Mouse (Mus musculus) layer of hippocampus, postnatal 14 days (tissue): Measurements from ENCODE around the gene Rptor. TPM values are rescaled to one million over a fixed set of nuclear protein-coding genes. Genes with fewer than 3 reads are reported as not detected.

Experiments
- DNase-seq, 2 experiments: peaks; one replicate each; pipeline ENCODE4 v3.0.0; 2021 to 2022; ENCODE audit warnings: low spot score in 2 of 2, mixed read lengths in 1 of 2
- total RNA-seq, 2 experiments: library from RNA; stranded (reverse); gene quantifications; 2 replicates each; pipeline ENCODE4 v1.2.3; 2021

Rptor gene
- total RNA-seq, 2 experiments from 2014 or later: 53.4 to 54.1 TPM

DNA sequence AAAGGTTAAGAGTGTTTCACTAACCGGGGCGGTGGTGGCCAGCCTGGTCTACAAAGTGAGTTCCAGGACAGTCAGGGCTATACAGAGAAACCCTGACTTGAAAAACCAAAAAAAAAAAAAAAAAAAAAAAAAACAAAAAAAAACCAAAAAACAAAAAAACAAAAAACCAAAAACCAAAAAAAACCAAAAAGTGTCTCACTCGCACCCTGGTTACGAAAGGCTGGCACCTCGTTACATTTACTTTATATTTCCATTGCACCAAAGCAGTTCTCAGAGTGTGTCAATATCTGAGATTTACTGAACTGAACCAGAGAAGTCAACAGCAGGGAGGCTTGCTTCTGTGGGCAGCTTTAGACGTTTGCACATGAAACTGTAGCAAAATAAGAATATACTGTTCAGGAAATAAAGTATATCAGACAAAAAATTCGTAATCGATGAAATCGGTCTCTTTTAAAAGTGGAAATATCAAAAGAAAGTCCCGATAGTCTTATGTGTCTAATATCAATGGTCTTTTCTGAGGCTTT, 466 bp upstream of the Rptor start:
- no peak for DNase-seq

- DNase-seq: no peak
Measured at GRCm38 (mm10) chr11:119603527-119603905, 811 bp downstream of the Rptor start.

DNA sequence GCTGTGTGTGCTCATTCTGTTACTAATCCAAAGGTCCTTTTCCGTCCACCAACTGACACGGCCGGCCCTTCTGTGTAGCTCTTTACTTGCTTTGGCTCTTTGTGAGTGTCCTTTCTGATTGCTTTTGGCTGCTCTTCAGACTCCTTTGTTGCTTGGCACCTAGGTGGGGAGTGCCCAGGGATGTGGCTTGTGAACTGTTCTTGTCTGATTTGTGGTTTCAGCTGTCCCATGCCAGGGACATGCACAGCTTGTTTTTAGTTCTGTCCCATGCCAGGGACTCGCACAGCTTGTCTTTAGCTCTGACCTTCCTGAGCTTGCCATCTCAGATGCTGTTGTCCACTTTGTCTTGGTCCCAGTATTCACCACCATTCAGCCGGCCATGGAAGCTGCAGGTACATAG, 4.8 kb downstream of the Rptor start:
- DNase-seq: no peak

- no peak for DNase-seq
Measured at GRCm38 (mm10) chr11:119611496-119611895, 8.8 kb downstream of the Rptor start.

GRCm38 (mm10) chr11:119612179-119612578, 9.5 kb downstream of the Rptor start:
- DNase-seq: no peak

DNA sequence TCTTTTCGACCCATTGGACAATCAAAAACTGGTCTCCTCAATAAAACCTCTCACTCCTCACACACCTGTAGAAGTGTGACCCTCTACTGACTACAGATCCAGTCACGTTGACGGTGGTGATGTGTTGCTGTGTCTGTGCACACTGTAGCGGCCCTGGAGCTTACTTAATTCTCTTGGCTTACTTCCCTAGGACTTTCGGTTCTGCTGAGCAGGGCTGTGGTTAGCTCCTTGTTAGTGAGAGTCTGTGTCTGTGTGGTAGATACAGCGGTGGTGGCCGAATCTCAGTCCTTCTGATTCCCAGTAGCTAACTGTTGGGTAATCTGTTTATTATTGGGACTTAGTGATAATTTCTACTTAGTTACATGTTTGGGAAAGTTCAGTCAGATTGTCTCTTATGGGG, 12.4 kb downstream of the Rptor start:
- no peak for DNase-seq

DNA sequence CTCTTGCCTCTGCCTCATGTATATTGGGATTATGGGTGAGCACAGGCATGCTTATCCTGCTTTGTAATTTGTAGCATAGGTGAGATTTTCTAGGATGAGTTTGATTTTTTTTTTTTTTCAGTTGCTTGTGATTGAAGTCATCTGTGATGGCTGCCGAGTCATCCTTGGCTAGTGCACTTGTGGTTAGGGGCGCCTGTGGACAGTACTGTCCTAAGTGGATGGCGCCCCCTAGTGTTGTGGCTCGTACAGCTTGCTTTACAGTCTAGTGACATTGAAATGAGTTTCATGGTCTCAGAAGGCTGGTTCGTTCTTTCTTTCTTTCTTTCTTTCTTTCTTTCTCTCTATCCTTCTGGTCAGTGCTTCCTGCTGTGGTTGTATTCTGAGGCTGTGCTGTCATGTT, 16.1 kb downstream of the Rptor start:
- DNase-seq: no peak

DNA sequence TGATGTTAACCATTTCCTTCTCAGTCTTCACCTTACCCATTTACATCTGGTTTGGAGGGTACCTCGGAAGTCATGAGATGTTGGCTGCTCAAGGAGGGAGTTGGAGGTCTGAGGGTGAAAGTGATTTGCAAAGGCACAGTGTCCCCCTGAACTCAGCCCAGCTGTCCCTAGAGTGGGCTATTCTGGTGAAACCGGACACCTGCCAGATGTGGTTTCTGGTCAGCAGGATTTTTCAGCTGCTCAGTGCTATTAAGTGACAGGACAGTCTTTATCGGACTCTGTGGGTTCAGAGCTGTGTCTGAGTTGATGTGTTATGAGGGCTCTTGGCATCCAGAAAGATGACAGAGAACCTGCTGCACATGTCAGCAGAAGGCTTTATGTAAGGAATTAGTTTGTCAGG, 18.6 kb downstream of the Rptor start:
- no peak for DNase-seq

GRCm38 (mm10) chr11:119623800-119624199, 21.1 kb downstream of the Rptor start:
- no peak for DNase-seq

DNA sequence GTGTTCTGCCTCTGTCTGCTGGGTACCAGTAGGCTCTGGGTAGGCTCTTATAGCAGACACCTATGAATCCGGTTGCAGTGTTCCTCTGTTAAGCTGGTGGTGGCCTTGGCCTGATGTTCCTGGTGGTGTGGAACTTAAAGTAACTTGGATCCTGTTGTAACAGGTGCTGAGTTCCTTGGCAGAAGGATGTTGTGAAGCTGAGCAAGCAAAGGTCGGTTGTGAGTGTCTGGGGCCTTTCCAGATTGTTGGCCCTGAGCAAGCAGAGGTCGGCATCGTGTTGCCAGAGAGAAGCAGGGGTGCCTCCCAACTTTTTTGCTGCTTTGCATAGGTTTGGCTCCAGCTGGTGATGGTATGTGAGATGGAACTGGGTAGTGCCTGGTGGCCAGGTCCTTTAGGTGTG, 21.7 kb downstream of the Rptor start:
- DNase-seq: no peak

DNA sequence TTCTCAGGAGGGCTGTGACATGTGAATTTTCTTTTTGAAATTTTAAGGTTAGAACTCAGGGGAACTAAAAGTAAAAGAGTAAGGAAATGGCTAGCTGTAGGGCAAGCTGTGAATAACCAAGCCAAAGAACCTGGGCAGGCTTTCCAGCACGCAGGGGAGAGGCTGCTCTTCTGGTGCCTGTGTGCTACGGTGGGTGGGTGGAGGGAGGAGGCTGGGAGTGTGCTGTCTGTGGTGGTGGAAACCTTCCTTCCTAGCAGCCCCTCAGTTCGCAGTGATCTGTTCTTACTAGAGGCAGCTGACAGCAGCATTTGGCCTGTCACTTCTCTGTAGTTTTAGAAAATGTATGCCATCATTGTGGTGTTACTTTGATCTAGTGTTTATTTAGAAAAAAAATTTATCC, 22.2 kb downstream of the Rptor start:
- DNase-seq: peak in 1 of 2 experiments; percentile 31

DNA sequence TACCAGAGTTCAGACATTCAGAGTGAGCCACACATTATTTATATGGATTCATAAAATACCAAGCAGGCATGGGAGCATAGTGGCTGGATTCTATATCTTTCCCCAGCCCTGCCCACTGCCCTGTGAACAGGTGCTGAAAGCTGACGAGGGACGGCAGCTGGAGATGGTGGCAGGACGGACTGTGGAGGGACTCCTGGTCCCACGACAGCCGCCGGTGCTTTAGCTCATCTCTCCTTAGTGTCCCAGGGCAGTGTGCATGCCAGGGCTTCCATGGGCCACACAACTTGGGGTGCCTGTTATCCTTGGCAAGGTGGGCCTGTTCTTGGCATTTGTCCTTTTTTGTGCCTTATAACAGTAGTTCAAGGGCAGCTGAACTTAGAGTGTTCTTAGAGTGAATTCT, 22.8 kb downstream of the Rptor start:
- no peak for DNase-seq

GRCm38 (mm10) chr11:119625943-119626342, 23.2 kb downstream of the Rptor start:
- DNase-seq: no peak

GRCm38 (mm10) chr11:119627243-119627642, 24.5 kb downstream of the Rptor start:
- no peak for DNase-seq

GRCm38 (mm10) chr11:119629072-119629471, 26.4 kb downstream of the Rptor start:
- no peak for DNase-seq

GRCm38 (mm10) chr11:119630329-119630728, 27.6 kb downstream of the Rptor start:
- no peak for DNase-seq

DNA sequence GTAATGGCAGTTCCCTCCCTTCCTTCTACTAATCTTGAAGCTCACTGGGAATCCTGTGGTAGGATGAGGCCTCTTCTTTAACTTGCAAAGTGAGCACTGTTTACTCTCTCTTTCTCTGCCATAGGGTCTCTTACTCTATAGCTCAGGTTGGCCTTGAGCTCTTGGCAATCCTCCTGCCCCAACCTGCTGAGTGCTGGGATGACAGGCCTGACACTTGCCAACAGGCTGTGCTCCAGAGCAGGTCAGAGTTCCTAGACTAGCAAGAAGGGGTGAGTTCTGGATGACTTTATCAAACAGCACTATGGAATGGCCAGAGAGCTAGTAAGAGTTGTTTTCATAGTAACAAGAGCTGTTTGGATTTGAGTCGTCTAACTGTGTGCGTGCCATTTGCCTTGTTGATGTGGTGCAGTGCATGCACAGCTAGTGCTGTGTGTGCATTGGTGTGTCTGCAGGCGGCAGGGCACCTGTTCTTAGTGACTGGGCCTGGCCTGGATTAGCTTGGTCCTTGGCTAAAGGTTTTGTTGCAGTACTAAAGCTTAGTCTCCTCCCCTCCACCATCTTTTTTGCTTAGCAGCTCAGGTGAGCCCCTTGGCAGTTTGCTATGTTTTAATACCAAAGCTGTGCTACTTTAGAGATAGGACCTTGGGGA, 28.6 kb downstream of the Rptor start:
- DNase-seq: no peak

DNA sequence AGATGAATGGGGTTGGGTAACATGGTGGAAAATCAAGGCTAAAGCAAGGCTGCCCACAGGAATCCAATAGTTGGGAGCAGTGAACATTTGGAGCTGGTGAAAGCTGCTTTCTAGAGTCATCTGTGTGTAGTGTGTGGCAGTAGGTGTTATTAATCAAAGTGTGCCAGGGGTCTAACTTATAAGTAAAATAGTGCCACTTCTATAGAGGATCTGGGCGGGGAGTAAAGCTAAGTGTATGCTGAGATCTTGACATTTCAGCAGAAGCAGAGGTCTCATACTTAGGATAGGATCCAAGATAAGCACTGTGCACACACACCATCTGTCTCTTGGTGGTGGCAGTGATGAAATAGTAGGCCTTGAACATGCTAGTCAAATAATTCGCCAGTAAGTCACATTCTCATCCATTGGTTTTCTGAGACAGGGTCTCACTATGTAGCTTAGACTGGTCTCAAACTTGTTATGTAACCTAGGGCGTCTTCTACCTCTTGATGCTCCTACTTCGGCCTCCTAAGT, 33.7 kb downstream of the Rptor start:
- no peak for DNase-seq

DNA sequence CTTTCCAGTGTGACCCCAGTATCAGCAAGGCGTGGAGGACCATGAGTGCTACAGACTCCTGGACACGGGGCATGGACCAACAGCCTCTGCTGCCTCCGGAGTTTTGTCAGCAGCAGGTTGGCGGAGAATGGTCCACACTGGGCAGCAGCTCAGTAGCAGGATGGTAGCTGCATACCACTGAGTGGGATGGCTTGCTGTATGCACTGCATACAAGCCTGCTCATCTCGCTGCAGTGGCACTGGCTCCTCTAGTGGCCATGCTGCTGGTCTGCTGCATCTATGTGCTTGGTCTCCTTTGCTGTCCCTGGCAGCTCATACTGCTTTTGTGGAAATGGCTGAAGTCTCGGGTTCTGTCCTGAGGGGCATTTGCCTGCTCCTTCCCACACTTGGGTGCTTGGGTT, 34.8 kb downstream of the Rptor start:
- DNase-seq: no peak

DNA sequence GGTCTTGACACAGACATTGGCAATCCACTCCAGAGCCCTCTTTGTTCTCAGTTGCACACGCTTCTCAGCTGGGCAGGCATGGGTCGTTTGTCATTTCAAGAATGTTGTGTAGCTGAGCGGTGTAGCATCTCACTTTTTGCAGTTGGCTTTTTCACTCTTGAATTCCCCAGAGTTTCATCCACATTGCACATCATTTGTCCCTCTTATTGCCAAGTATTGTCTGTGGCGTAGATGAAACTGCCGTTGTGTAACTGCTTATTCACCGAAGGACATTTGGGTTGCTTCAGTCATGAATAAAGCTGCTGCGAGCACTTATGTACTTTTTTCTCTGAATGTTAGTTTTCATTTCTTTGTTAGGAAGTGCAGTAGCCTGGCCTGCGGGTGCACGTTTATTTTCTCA, 37.8 kb downstream of the Rptor start:
- DNase-seq: no peak

GRCm38 (mm10) chr11:119641831-119642381, 39.2 kb downstream of the Rptor start:
- no peak for DNase-seq

DNA sequence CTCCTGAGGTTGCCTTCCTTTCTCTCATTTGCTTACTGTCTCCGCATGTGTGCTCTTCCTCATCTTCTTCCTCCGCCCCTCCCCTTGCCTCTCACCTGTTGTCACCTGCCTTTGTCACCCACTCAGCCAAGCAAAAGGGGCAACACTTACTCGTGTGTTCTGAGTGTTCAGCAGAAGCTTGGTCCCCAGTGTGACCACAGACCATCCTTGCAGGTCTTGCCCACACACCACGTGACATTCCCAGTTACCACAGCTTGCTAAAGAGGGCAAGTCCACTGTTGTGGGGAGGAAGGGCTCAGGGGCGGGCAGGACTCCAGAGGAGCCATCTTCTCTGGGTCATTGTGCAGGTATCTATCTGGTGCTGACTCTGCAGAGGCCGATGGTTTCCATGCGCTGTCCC, 40.6 kb downstream of the Rptor start:
- no peak for DNase-seq

- DNase-seq: no peak
Measured at GRCm38 (mm10) chr11:119644140-119644539, 41.4 kb downstream of the Rptor start.
